Mouse (Mus musculus) embryo, embryonic 10.5 days (tissue): ENCODE measurements around the gene Il21.

Experiments used
- DNase-seq: peaks from one replicate; pipeline ENCODE4 v3.0.0-alpha.2; 2015; ENCODE audit warnings: low spot score

Il21 gene

GRCm38 (mm10) chr3:37232586-37233222 lies at the start of gene Il21:
TSS of gene Il21 (minus strand) at chr3:37232636.
- no peak for DNase-seq

GRCm38 (mm10) chr3:37280871-37281270 lies 48.4 kb upstream of the Il21 start:
- no peak for DNase-seq

GRCm38 (mm10) chr3:37280221-37280620 lies 47.8 kb upstream of the Il21 start:
- DNase-seq, result no peak

GRCm38 (mm10) chr3:37274661-37275060 lies 42.2 kb upstream of the Il21 start:
- no peak for DNase-seq

GRCm38 (mm10) chr3:37273092-37273491 lies 40.7 kb upstream of the Il21 start:
- no peak for DNase-seq

- DNase-seq, result peak; percentile 74
These were observed 38.8 kb upstream of the Il21 start for GRCm38 (mm10) chr3:37271209-37271608.

- no peak for DNase-seq
These were observed 37.5 kb upstream of the Il21 start for GRCm38 (mm10) chr3:37269926-37270325.

- no peak for DNase-seq
These were observed 35.9 kb upstream of the Il21 start for GRCm38 (mm10) chr3:37268338-37268737.

GRCm38 (mm10) chr3:37259331-37259999 lies 27.0 kb upstream of the Il21 start:
- no peak for DNase-seq

GRCm38 (mm10) chr3:37257776-37258175 lies 25.3 kb upstream of the Il21 start:
- DNase-seq, result no peak

GRCm38 (mm10) chr3:37250967-37251366 lies 18.5 kb upstream of the Il21 start:
- DNase-seq, result no peak

- DNase-seq, result no peak
These were observed 2.6 kb upstream of the Il21 start for GRCm38 (mm10) chr3:37235025-37235424.

- DNase-seq, result no peak
These were observed 1.3 kb downstream of the Il21 start for GRCm38 (mm10) chr3:37231153-37231552.

GRCm38 (mm10) chr3:37229082-37229829 lies 3.2 kb downstream of the Il21 start:
- no peak for DNase-seq

- no peak for DNase-seq
These were observed 7.3 kb downstream of the Il21 start for GRCm38 (mm10) chr3:37225124-37225523.

- peak; percentile 59 for DNase-seq
These were observed 13.4 kb downstream of the Il21 start for GRCm38 (mm10) chr3:37219071-37219470.

GRCm38 (mm10) chr3:37205226-37205800 lies 27.1 kb downstream of the Il21 start:
- no peak for DNase-seq

GRCm38 (mm10) chr3:37204556-37204955 lies 27.9 kb downstream of the Il21 start:
- DNase-seq, result peak; percentile 68

- peak; percentile 95 for DNase-seq
These were observed 28.4 kb downstream of the Il21 start for GRCm38 (mm10) chr3:37203984-37204428.

GRCm38 (mm10) chr3:37202856-37203255 lies 29.6 kb downstream of the Il21 start:
- DNase-seq, result no peak

GRCm38 (mm10) chr3:37201122-37201916 lies 31.1 kb downstream of the Il21 start:
- DNase-seq, result peak; percentile 28

GRCm38 (mm10) chr3:37198302-37198701 lies 34.1 kb downstream of the Il21 start:
- DNase-seq, result no peak
